Mouse (Mus musculus): ENCODE measurements around the gene Prdm16. TPM values are rescaled to one million over a fixed set of nuclear protein-coding genes. Genes with fewer than 3 reads are reported as not detected.

Gene Prdm16
- total RNA-seq, 2 experiments from 2014 or later, result 2.2 to 3.0 TPM

DNA sequence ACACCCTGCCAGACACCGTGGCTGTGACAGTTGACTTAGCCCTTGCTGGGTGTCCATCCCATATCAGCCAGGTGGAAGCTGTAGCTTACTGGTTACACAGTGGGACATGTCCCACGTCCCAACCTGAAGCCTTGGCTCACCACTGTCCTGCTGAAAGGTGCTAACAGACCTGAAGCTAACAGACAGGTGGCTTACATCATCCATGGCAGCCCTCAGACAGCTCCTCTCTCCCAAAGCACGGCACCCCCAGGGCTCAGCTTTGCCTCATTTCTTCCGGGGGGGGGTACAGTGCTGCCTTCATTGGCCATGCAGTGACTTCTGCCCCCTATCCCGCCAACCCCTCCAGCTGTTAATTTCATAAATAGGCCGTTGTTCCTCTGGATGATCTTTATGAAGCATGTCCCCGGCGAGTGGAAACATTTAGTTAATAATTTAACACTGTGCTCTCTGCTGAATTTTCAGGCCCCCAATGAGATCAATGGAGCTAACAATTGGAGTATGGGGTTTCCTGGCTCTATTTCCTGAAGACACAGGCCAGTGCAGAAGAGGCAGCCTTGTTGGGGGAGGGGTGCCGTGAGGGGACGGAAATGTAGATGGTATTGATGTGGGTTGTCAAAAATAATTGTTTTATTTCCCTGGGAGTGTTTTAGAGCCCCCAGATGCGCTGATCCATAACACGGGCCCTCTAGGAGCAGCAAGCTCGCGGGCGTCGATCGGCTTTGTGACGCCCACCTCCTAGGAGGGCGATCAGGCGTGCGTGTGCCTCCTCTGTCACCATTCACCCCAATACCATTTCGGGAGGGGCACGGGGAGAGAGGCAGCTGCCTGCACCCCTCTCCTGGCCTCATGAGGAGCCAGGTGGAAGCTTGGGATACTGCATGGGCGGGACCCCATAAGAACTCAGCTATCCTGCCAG is 236.2 kb downstream of the Prdm16 start:
- intact Hi-C loops (cut with DNase I), result no loop called here
- no peak for DNase-seq

DNA sequence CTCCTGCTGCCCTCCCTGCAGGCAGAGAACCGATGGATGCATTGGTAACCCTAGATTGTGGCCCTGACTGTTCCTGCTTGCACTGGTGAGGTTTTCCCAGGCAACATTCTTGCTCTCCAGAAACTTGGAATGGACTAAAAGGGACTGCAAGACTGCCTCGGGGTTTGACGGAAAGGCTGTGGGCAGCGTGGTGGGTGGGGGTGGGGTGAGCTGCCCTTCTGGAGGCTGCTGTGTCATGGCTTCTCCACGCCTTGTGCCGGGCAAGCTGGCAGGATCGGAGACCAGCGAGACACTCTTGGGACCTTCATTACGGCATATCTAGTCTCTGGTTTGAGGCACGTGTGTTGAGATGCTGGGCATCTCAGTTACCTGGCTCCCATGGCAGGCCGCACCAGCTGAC is 237.0 kb downstream of the Prdm16 start:
- no peak for DNase-seq
- no peak for TF ChIP-seq CTCF (IDR thresholded peaks at IDR 0.05)
- no peak overlapping the region for H3K27ac ChIP-seq
- H3K4me3 ChIP-seq, result no peak overlapping the region
- intact Hi-C loops (cut with DNase I), result no loop called here

More for the DNA sequence above, 236.2 kb downstream of the Prdm16 start:
- TF ChIP-seq CTCF (IDR thresholded peaks at IDR 0.05), result no peak
- Histone ChIP-seq H3K27ac (no peak overlapping the region), H3K4me3 (no peak overlapping the region)

DNA sequence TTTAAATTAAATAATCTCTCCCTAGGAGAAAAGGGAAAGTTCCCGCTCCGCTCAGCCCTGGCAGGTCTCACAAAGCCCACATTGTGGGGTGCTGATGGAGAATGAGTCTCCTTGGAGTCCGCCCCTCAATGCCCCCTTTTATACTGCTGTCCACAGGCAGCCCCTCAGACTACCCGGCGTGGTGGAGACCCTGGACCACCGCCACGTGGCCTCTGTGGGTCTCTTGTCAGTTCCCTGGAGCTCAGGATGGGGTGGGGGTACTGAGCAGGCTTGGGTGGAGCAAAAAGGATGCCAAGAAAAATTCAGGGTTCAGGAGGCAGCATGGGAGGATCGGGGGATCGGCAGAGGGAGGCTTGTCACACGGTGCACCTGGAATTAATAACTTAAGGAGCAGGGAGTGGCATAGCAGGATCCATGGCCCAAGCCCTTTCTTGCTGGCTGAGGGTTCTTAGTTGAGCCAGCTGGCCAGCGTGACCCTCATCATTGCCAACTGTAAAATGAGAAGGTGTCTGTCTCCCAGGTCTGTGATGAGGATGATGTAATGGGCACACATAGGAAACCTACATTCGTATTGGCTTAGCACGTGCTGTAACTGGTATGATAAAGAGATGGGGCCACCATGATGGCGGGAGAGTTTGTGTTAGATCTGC is 239.9 kb downstream of the Prdm16 start:
- intact Hi-C loops (cut with DNase I), result no loop called here
- no peak overlapping the region for H3K4me3 ChIP-seq
- H3K27ac ChIP-seq, result no peak overlapping the region
- no peak for TF ChIP-seq CTCF (IDR thresholded peaks at IDR 0.05)
- no peak for DNase-seq

DNA sequence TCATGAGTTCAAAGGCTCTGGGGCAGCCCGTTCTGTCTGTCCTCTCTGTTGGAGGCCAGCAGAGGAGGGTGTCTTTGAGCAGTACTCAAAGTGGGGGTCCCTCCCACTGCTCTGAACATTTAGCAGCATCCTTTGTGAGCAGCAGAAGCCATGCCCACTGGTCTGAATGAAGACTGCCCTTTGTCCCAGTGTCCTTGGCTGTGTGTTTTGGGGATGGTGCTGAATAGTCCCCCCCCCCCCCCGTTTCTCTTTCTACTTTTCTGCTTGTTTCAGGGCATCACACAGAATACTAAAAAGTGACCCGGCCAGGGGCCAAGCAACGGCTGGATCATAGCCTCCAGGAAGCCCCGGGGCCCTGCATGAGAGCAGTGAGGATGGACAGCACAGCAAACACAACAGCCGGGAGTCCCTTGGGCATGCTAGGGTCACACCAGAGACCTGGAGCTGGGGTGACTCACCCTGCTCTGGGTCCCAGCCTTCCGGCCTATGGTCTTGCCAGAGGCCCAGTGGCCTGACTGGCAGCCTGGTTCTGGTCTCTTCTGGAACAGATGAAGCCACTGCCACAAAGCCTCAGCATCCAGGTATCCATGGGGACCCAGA is 242.4 kb downstream of the Prdm16 start:
- TF ChIP-seq CTCF (IDR thresholded peaks at IDR 0.05), result no peak
- no peak for DNase-seq
- Histone ChIP-seq H3K4me3 (no peak overlapping the region), H3K27ac (no peak overlapping the region)
- intact Hi-C loops (cut with DNase I), result no loop called here

DNA sequence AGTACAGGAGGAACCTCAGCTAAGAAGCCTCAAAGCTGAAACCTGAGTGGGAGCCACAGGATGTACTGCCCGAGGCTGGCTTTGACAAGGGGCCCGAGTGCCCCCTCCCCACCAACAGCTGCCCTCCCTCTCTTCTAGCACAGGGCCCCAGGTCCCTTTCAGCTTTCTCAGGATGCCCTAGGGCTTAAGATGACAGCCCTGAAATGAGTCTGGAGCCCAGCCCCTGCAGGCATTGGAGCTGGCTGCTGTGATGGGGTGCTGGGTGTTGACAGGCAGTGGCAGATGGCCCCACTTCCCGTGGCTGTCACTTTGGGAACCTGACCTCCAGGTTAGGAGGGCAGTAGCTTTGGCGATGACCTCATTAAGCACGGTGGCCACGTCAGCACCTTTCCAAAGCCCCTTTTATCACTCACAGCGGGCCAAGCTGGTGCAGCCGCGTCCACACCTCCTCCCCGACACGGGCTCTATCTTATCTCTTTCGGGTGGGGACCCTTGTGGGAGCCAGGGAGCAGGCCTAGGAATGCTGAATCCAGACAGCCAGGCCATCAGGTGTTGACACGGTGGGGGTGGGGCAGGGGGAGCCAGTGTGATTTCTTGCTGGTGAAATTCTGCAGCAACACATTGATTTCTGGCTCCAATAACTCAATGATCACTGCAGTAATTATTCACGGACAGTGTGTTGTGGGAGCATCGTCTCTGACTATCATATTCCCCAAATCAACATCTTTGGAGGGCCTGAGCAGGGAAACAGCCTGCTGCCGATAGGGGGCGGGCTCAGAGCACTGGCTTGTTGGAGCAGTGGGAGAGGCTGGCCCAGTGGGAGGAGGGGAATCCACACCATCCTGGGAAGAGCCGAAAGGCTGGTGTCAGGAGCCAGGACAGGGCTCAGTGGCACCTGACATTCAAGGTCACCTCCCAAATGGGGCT is 243.2 kb downstream of the Prdm16 start:
- H3K27ac ChIP-seq, result no peak overlapping the region
- intact Hi-C loops (cut with DNase I), result no loop called here
- H3K4me3 ChIP-seq, result no peak overlapping the region
- peak; percentile 51 for DNase-seq
- TF ChIP-seq CTCF (IDR thresholded peaks at IDR 0.05), result peak; percentile 60

DNA sequence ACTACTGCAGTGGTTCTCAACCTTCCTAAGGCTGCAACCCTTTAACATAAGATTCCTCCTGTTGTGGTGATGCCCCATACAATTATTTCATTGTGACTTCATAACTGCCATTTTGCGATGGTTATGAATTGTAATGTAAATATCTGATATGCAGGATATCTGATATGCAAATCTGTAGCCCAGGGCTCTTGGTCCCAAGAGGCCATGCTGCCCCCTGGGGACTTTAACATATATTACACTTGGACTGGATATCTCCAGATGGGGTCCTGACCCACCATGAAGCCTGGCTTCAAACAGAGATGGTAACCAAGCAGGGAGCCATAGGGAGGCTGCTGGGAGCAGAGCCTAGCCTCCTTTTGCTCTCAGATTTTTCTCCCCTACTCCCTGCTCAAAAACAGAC is 244.0 kb downstream of the Prdm16 start:
- H3K27ac ChIP-seq, result no peak overlapping the region
- H3K4me3 ChIP-seq, result no peak overlapping the region
- no peak for DNase-seq
- intact Hi-C loops (cut with DNase I), result no loop called here
- peak; percentile 35; the same call in 1 of the 2 replicates for TF ChIP-seq CTCF (IDR thresholded peaks at IDR 0.05)

DNA sequence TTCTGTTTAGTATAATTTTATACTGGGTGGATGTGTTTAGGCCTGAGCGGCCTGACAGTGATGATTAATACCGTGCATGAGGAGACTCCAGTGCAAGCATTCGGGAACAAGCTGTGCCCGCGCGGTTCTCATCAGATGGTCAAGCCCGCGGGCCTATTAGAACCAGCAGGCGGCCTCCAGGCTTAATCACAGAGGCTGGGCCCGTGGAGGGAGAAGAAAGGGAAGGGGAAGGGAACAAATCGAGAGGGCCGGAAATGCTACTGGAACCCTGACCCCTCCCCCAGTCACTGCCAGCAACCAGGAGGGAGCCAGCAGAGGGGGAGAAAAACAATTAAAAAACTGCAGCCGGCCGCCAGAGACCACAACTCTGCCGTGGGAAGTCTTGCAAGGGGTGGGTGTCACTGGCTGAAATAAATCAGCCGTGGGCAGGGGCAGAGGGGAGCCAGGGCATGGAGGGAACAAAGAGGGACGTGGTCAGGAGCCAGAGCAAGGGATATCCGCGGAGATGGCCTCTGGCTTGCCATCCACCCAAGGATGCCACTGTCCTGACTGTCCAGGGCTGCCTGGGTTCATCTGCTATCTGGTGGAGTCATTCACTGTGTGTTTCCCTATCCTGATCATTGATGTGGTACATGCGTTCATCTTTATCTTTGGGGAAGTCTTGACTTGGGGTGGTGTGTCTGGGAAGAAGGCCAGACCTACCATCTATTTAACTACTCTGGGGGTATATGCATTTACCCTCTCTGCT is 246.2 kb downstream of the Prdm16 start:
- peak; percentile 12 for DNase-seq
- H3K4me3 ChIP-seq, result no peak overlapping the region
- intact Hi-C loops (cut with DNase I), result no loop called here
- H3K27ac ChIP-seq, result no peak overlapping the region
- no peak for TF ChIP-seq CTCF (IDR thresholded peaks at IDR 0.05)

DNA sequence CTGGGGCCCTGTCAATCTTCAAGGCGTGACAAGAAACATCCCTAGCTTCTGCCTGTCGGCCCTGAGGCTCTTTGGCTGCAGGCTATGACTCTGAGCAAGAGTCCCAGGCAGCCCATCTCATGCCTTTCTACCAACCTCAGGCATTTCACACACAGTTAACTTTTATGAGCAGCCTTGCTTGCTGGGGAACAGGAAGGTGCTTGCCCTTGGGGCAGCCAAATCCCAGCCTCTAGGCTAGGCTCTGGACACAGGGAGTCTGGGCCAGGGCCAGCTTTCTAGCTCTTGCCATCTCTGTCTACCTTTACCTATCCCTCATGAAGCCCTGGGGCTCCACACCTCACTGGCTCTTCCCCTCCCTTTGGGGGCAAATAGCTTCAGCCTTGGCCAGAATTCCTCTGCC is 247.0 kb downstream of the Prdm16 start:
- H3K27ac ChIP-seq, result no peak overlapping the region
- no peak for TF ChIP-seq CTCF (IDR thresholded peaks at IDR 0.05)
- no peak overlapping the region for H3K4me3 ChIP-seq
- intact Hi-C loops (cut with DNase I), result no loop called here
- DNase-seq, result no peak

DNA sequence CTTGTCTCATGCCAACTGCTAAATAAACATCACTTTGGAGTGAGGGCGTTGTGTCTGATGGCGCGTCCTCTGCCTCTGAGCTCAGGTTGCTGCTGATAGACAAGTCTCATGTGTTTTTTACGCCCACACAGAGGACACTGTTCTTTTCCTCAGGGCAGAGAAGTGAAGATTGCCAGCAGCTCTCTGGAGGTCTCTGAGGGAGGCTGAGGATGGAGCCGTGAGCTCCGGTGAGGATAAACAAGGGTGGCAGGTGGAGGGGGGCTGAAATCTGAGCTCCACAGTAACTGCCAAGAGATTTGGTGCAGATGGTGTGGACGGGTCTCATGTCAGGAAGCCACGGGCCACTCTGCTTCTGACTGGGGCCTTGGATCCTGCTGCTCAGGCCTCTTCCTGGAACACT is 249.9 kb downstream of the Prdm16 start:
- peak; percentile 14 for DNase-seq
- TF ChIP-seq CTCF (IDR thresholded peaks at IDR 0.05), result no peak
- intact Hi-C loops (cut with DNase I), result no loop called here
- Histone ChIP-seq H3K27ac (no peak overlapping the region), H3K4me3 (no peak overlapping the region)

DNA sequence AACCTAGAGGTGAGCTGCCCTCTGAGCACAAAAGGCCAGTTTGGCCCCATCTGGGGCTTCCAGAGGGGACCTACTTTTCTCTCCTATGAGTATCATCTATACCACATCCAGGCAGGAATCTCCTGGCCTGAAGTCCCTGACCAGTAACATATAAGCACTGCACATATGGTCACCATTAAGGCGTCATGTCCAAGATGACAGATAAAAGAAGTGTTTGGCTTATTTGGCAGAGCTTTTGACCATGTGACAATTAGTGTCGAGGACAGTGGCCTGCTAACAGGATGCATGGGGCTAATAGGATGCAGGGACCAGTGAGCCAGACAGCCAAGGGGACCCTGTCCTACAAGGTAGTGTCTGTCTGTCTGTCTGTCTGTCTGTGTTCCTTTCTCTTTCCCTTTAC is 250.8 kb downstream of the Prdm16 start:
- no peak for DNase-seq
- TF ChIP-seq CTCF (IDR thresholded peaks at IDR 0.05), result no peak
- no peak overlapping the region for H3K27ac ChIP-seq
- H3K4me3 ChIP-seq, result no peak overlapping the region
- intact Hi-C loops (cut with DNase I), result no loop called here

DNA sequence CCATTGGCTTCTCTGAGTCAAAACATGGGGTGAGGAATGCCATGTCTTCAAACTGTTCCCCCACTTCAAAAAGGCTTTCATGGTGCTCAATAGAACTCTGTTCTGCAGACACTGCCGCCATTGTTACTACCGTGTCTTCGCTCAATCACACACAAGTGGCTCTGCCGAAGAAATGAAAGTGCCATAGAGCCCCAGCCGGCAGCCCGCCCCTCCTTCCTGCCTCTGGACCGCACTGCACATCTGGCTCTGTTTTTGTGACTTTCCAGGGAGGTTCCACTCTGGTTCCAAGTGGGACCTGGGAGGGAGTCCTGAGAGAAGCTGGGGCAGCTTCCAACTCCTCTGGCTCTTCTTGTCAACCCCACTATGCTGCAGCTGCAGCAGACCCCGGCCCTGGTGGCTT is 251.5 kb downstream of the Prdm16 start:
- Histone ChIP-seq H3K4me3 (no peak overlapping the region), H3K27ac (peak overlapping the region; percentile 28; the same call in 1 of the 2 replicates)
- intact Hi-C loops (cut with DNase I), result no loop called here
- peak; percentile 13 for DNase-seq
- TF ChIP-seq CTCF (IDR thresholded peaks at IDR 0.05), result no peak

All from gastrocnemius, adult 2 months (tissue).